Mouse (Mus musculus) megakaryocyte, embryonic 14.5 days (primary cell): ENCODE data around the gene Ostn. TPM values are rescaled to one million over a fixed set of nuclear protein-coding genes. Genes with fewer than 3 reads are reported as not detected.
"Not testable (repeated sequence)": the region's sequence is repeated elsewhere in the genome, so short reads cannot be mapped to it uniquely, and the experiment has no call there.

Experiments
- H3K27me3 ChIP-seq: replicated peaks from 2 replicates; pipeline ENCODE3; 2012; ENCODE audit warnings: inconsistent platforms
- H3K36me3 ChIP-seq: replicated peaks from 2 replicates; pipeline ENCODE3; 2012; ENCODE audit warnings: low read length, inconsistent platforms, mixed read lengths
- H3K4me1 ChIP-seq: 2 replicates; pipeline ENCODE4 v1.6.1; 2012; ENCODE audit warnings: inconsistent platforms
- H3K4me3 ChIP-seq: replicated peaks from 2 replicates; pipeline ENCODE3; 2012; ENCODE audit warnings: moderate library complexity, mild to moderate bottlenecking, inconsistent platforms
- H3K9me3 ChIP-seq: 2 replicates; pipeline ENCODE4 v1.6.1; 2012; ENCODE audit warnings: inconsistent platforms
- FLI1 ChIP-seq: IDR thresholded peaks from 2 replicates; pipeline ENCODE4 v1.6.1; 2012; ENCODE audit warnings: low read length, inconsistent platforms, mixed read lengths
- GATA1 ChIP-seq: IDR thresholded peaks from 3 replicates; pipeline ENCODE4 v1.6.1; 2012; ENCODE audit warnings: mixed read lengths, low read length, inconsistent platforms, borderline replicate concordance
- polyA plus RNA-seq: library from polyadenylated mRNA; stranded (reverse); fragments of >175 nt; gene quantifications from 2 replicates; pipeline ENCODE4 v1.2.3, GENCODE M21; 2012; ENCODE audit warnings: low replicate concordance; ENCODE audit not compliant: insufficient read depth

Ostn gene
- polyA plus RNA-seq = not detected in 2 replicates

DNA sequence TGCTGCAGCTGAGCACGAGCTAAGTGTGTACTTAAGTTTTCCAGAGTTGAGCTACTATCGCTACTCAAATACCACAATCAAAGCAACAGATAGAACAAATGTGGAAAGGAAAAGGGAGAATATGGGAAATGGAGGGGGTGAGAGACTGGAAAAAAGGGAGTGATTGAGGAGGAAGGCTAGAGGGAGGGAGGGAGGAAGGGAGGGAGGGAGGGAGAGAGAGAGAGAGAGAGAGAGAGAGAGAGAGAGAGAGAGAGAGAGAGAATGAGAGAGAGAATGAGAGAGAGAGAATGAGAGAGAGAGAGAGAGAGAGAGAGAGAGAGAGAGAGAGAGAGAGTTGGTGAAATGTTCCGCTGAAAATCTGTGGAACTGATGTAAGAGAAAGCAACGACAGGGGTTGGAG is at the start of gene Ostn:
Gene Ostn, plus strand, starts transcription at position 301 of the 400 bp plus-strand sequence.
- not testable (repeated sequence) for H3K9me3 ChIP-seq, H3K4me1 ChIP-seq, H3K36me3 ChIP-seq, H3K4me3 ChIP-seq, H3K27me3 ChIP-seq

DNA sequence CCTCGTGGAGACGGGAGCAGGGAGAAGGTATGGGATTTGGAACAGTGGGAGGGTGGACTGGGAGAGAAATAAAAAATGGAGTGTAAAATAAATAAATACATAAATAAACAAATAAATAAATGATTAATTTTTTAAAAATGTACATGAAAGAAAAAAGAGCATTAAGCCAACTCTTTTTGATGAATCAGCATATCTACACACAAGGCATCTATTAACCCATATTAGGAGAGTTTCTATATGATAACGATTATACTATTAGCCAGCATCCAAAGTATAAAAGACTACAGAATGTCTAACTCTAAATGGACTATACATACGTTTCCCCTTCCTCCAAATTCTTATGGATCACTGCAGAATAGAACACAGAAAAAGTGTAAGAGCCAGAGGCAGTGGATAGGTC is 38.5 kb upstream of the Ostn start:
- no peaks in the 10 kb centered on the region for H3K36me3 ChIP-seq
- H3K4me3 ChIP-seq = no peak overlapping the region
- H3K27me3 ChIP-seq = no peaks in the 10 kb centered on the region
- H3K4me1 ChIP-seq = no peaks in the 10 kb centered on the region
- H3K9me3 ChIP-seq = 0 out of 2 replicates have a peak, but pooled peaks cover 4% of the 10 kb centered on the region
- no peak for TF ChIP-seq FLI1
- TF ChIP-seq GATA1 = no peak

DNA sequence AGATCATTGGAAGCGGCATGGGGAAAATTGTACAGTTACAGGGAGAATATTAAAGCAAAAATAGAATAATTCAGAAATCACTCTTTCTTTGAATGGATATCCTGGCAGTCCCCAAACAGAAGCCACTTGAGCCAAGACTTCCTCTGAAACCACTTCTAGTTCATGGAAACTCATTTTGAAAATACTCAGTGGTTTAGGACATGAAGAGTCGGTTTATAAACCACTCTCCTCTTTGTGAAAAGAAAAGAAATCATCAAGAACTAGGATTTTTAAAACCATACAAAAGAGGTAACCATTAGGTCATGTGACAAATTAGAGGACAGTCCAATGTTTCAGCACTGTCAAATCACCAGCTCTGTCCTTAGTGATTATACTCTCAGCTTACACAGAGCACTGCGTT is 19.9 kb upstream of the Ostn start:
- Histone ChIP-seq H3K9me3 (no peaks in the 10 kb centered on the region), H3K27me3 (no peaks in the 10 kb centered on the region), H3K4me1 (no peaks in the 10 kb centered on the region), H3K4me3 (no peak overlapping the region), H3K36me3 (no peaks in the 10 kb centered on the region)
- TF ChIP-seq FLI1 (no peak), GATA1 (no peak)

DNA sequence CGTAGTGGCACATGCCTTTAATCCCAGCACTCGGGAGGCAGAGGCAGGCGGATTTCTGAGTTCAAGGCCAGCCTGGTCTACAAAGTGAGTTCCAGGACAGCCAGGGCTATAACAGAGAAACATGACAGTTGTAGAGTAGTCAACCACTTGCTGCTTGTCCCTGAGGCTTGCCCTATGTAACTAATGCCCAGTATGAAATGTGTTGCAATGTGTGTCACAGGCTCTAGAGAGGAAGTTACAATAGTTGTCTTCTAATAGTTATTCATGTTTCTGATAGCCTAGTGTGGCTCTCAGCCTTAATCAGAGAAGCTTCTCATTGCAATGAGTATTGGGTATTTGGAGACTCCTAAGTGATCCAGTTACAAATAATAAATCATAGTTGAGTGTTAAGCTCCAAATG is 10.8 kb upstream of the Ostn start:
- no peaks in the 10 kb centered on the region for H3K4me1 ChIP-seq
- no peaks in the 10 kb centered on the region for H3K27me3 ChIP-seq
- no peak overlapping the region for H3K4me3 ChIP-seq
- no peaks in the 10 kb centered on the region for H3K36me3 ChIP-seq
- TF ChIP-seq GATA1 (no peak), FLI1 (no peak)
- no peaks in the 10 kb centered on the region for H3K9me3 ChIP-seq

DNA sequence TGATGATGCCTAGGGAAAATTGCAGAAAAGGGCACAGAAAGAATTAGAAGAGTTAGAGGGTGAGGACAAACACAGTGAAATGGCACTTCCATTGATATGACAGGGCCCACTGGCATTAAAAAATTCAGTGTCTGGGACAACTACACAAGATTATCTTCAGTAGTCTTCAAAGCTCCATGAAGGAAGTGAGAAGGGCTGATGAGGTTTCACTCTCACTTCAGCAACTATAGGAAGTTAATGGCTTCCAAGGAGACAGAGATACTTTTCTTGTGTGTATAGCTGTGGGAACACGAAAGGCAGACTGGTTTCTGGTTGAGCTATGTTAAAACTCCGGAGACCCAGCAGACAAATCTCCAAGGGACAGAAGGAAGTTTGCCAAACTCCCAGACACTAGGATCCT is 10.4 kb upstream of the Ostn start:
- Histone ChIP-seq H3K36me3 (no peaks in the 10 kb centered on the region), H3K4me1 (no peaks in the 10 kb centered on the region), H3K4me3 (no peak overlapping the region), H3K27me3 (no peaks in the 10 kb centered on the region), H3K9me3 (no peaks in the 10 kb centered on the region)
- no peak for TF ChIP-seq FLI1
- TF ChIP-seq GATA1 = no peak

DNA sequence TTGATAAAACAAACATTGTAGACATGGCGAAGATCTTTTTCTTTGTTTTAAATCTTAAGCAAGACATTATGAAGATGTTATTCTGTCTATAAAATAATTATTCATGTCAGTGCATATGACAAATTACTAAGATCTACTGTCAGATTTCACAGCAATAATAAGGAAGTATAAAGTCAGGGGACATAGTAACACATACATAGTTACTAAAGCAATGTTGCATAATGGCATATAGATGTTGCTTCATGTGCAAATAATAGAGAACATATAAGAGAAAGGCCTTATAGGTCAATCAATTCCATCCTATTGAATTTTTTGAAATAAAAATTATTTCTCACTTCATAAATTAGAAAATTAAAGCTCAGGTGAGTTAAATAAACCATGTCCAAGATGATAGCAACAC is 11.8 kb downstream of the Ostn start:
- H3K4me3 ChIP-seq = no peak overlapping the region
- H3K4me1 ChIP-seq = no peaks in the 10 kb centered on the region
- TF ChIP-seq GATA1 (no peak), FLI1 (no peak)
- H3K36me3 ChIP-seq = no peaks in the 10 kb centered on the region
- no peaks in the 10 kb centered on the region for H3K9me3 ChIP-seq
- H3K27me3 ChIP-seq = no peaks in the 10 kb centered on the region

DNA sequence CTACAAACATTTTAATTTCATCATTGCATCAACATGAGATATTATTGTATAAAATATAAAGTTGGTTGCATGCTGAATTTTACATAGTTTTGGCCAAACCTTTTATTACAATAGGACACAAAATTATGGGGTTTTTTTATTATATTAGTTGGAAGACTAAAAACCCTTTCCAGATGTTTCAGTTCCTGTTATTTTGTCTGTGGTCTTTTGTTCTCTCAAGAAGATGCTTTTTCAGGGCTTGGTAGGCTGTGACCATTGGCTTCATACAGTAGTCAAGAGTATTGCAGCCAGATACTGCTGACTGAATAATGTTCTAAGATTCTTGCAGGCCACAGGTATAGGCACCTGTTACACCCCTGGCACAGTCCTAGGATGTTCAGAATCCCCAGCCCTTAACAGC is 14.8 kb downstream of the Ostn start:
- Histone ChIP-seq H3K27me3 (no peaks in the 10 kb centered on the region), H3K9me3 (no peaks in the 10 kb centered on the region; the same call in 1 of the 2 replicates)
- TF ChIP-seq FLI1 (no peak), GATA1 (no peak)

DNA sequence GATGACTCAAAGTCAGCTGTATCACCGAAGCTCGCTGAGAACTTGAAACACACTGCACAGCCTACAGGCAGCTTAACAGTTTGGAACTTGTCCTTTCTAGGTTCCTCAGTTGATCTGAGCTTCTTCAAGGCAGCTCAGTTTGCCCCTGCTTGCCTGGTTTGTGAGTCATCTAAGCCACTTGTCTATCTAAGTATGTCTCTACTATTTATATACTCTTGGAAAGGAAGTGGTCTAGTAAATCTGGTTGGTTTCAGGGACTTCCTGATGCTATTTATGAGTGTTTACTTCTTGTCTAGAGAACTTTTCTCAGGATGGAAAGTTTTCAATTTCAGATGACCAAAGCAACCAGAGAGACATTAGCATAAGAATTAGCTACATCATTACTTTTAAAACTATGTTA is 19.2 kb downstream of the Ostn start:
- H3K4me3 ChIP-seq = no peak overlapping the region
- no peaks in the 10 kb centered on the region for H3K36me3 ChIP-seq
- H3K27me3 ChIP-seq = no peaks in the 10 kb centered on the region
- 0 out of 2 replicates have a peak, but pooled peaks cover 4% of the 10 kb centered on the region for H3K4me1 ChIP-seq
- TF ChIP-seq GATA1 (no peak), FLI1 (no peak)
- no peaks in the 10 kb centered on the region; the same call in 1 of the 2 replicates for H3K9me3 ChIP-seq

More for the DNA sequence above, 14.8 kb downstream of the Ostn start:
- Histone ChIP-seq H3K4me3 (no peak overlapping the region), H3K4me1 (0 out of 2 replicates have a peak, but pooled peaks cover 4% of the 10 kb centered on the region), H3K36me3 (no peaks in the 10 kb centered on the region)

DNA sequence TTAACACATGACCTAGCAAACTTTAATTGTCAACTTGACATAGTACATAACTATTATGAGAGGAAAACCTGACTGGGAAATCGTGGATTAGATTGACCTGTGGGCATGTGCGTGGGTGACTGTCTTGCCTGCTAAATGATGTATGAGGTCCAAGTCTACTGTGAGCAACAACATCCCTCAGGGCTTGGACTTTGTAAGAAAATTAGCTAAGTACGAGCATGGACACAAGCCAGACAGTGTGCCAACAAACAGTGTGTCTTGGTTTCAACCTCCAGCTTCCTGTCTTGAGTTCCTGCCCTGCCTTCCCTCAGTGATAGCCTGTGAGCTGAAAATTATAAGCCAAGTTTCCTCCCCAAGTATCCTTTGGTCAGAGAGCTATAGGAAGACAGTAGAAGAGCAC is 40.2 kb downstream of the Ostn start:
- no peaks in the 10 kb centered on the region for H3K36me3 ChIP-seq
- H3K27me3 ChIP-seq = no peaks in the 10 kb centered on the region
- H3K9me3 ChIP-seq = no peaks in the 10 kb centered on the region
- H3K4me1 ChIP-seq = peaks cover 11% of the 10 kb centered on the region
- TF ChIP-seq FLI1 (no peak), GATA1 (no peak)
- no peak overlapping the region for H3K4me3 ChIP-seq

DNA sequence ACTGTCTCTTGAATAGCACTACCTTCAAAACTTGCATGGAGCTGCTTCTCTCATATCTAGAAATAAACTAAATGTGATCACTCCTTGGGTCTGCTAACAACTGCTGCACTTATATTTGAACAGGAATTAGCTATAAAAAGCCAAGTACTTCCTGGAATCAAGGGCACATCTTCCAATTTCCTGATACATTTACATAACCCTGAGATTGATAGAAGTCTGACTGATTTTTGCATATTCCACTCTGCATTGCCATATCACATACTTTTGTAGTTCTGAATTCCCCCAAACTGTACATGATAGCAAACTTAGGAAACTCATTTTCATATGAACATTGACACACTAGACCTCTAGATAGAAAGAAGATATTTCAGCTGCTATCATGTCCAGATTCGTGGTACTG is 41.1 kb downstream of the Ostn start:
- TF ChIP-seq GATA1 (no peak), FLI1 (no peak)
- Histone ChIP-seq H3K4me1 (peaks cover 11% of the 10 kb centered on the region), H3K4me3 (no peak overlapping the region), H3K27me3 (no peaks in the 10 kb centered on the region), H3K36me3 (no peaks in the 10 kb centered on the region), H3K9me3 (no peaks in the 10 kb centered on the region)

DNA sequence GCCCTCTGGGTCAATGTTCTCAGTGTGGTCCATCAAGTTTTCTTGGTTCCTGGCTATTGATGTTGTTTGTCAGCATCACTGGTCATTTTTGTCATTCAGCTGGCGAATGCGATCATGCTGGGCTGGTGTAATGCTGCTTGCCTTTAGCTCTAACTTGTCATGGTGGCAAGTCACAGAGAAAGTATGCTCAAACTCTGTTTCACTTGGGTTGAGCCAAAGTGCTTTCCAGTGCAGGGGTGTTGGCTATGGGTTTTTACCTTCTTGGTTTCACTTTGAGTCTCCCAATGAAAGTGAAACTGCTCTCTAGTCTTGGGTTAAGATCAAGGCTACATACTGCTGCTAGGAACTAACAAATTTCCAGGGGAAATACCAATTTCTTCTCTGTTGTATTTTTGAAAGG is 41.9 kb downstream of the Ostn start:
- peaks cover 11% of the 10 kb centered on the region for H3K4me1 ChIP-seq
- no peaks in the 10 kb centered on the region for H3K9me3 ChIP-seq
- H3K27me3 ChIP-seq = no peaks in the 10 kb centered on the region
- H3K36me3 ChIP-seq = no peaks in the 10 kb centered on the region
- TF ChIP-seq GATA1 (no peak), FLI1 (no peak)
- H3K4me3 ChIP-seq = peak overlapping the region; percentile 70
